Mouse (Mus musculus): ENCODE measurements around the gene Dpp8. TPM values are rescaled to one million over a fixed set of nuclear protein-coding genes. Genes with fewer than 3 reads are reported as not detected.
"Not testable (repeated sequence)": the region's sequence is repeated elsewhere in the genome, so short reads cannot be mapped to it uniquely, and the experiment has no call there.

Dpp8 gene
- total and polyA plus RNA-seq, 3 experiments = 51.8 to 62.1 TPM; not detected in 1

GRCm38 (mm10) chr9:65080141-65080540 lies 47.9 kb downstream of the Dpp8 start:
- not testable (repeated sequence) for H3K27ac ChIP-seq (ENCODE audit: control insufficient read depth, low read depth, low read length); H3K27me3 ChIP-seq (ENCODE audit: control insufficient read depth in 1 of 2, insufficient read depth in 2 of 2, low read length in 2 of 2); DNase-seq (ENCODE audit: low read depth, low spot score); H3K9me3 ChIP-seq (replicated peaks; ENCODE audit: insufficient read depth, low read length); H3K9ac ChIP-seq (ENCODE audit: control insufficient read depth, low read depth, low read length, poor library complexity, severe bottlenecking); H3K79me2 ChIP-seq (ENCODE audit: control insufficient read depth, insufficient read depth, low read length, poor library complexity); H3K4me3 ChIP-seq (ENCODE audit: control insufficient read depth in 1 of 2, insufficient read depth in 1 of 2, low read depth in 2 of 2, low read length in 2 of 2)
- peaks cover 6 to 16% of the 10 kb centered on the region in 2 experiments for H3K4me1 ChIP-seq (ENCODE audit: control insufficient read depth in 1 of 2, insufficient read depth in 2 of 2, low read length in 2 of 2)
- H3K36me3 ChIP-seq (ENCODE audit: control insufficient read depth in 1 of 2, insufficient read depth in 2 of 2, low read length in 2 of 2) = peaks cover 7 to 22% of the 10 kb centered on the region in 2 experiments

GRCm38 (mm10) chr9:65083075-65083765 lies 51.0 kb downstream of the Dpp8 start:
- no peaks in the 10 kb centered on the region for H3K79me2 ChIP-seq (ENCODE audit: control insufficient read depth, insufficient read depth, low read length, poor library complexity)
- no peaks in the 10 kb centered on the region for H3K9me3 ChIP-seq (replicated peaks; ENCODE audit: insufficient read depth, low read length)
- no peak overlapping the region for H3K9ac ChIP-seq (ENCODE audit: control insufficient read depth, low read depth, low read length, poor library complexity, severe bottlenecking)
- H3K27me3 ChIP-seq (ENCODE audit: control insufficient read depth in 1 of 2, insufficient read depth in 2 of 2, low read length in 2 of 2) = no peaks in the 10 kb centered on the region
- H3K4me1 ChIP-seq (ENCODE audit: control insufficient read depth in 1 of 2, insufficient read depth in 2 of 2, low read length in 2 of 2) = peaks cover 8 to 31% of the 10 kb centered on the region in 2 experiments; a peak in 3 of 4 replicates
- peaks cover 2 to 26% of the 10 kb centered on the region in 2 experiments for H3K36me3 ChIP-seq (ENCODE audit: control insufficient read depth in 1 of 2, insufficient read depth in 2 of 2, low read length in 2 of 2)
- H3K4me3 ChIP-seq (ENCODE audit: control insufficient read depth in 1 of 2, insufficient read depth in 1 of 2, low read depth in 2 of 2, low read length in 2 of 2) = no peak overlapping the region
- TF ChIP-seq ETS1 (IDR thresholded peaks at IDR 0.05; ENCODE audit: low read depth, low read length) (no peak), POLR2A (IDR thresholded peaks at IDR 0.05; ENCODE audit: control insufficient read depth in 1 of 2, insufficient read depth in 1 of 2, low read depth in 1 of 2, low read length in 2 of 2, poor library complexity in 1 of 2) (0 out of 4 replicates have a peak, but pooled peaks of 1 of the 2 experiments have one; percentile 9)
- DNase-seq (ENCODE audit: low read depth, low spot score) = no peak
- H3K27ac ChIP-seq (ENCODE audit: control insufficient read depth, low read depth, low read length) = no peak overlapping the region

- DNase-seq (ENCODE audit: low read depth, low spot score) = peak; percentile 48
- no peak overlapping the region for H3K4me3 ChIP-seq (ENCODE audit: control insufficient read depth in 1 of 2, insufficient read depth in 1 of 2, low read depth in 2 of 2, low read length in 2 of 2)
- TF ChIP-seq USF2 (IDR thresholded peaks at IDR 0.05; ENCODE audit: borderline replicate concordance in 1 of 2, insufficient read depth in 1 of 2, low read depth in 1 of 2, low read length in 2 of 2) (no peak), USF1 (IDR thresholded peaks at IDR 0.05; ENCODE audit: low read depth, low read length) (peak; percentile 57)
- no peaks in the 10 kb centered on the region for H3K27me3 ChIP-seq (ENCODE audit: control insufficient read depth in 1 of 2, insufficient read depth in 2 of 2, low read length in 2 of 2)
- H3K79me2 ChIP-seq (ENCODE audit: control insufficient read depth, insufficient read depth, low read length, poor library complexity) = no peaks in the 10 kb centered on the region
- peaks cover 2 to 26% of the 10 kb centered on the region in 2 experiments for H3K36me3 ChIP-seq (ENCODE audit: control insufficient read depth in 1 of 2, insufficient read depth in 2 of 2, low read length in 2 of 2)
- no peak overlapping the region for H3K9ac ChIP-seq (ENCODE audit: control insufficient read depth, low read depth, low read length, poor library complexity, severe bottlenecking)
- H3K27ac ChIP-seq (ENCODE audit: control insufficient read depth, low read depth, low read length) = peak overlapping the region; percentile 14; the same call in 1 of the 2 replicates
- H3K4me1 ChIP-seq (ENCODE audit: control insufficient read depth in 1 of 2, insufficient read depth in 2 of 2, low read length in 2 of 2) = peaks cover 8 to 31% of the 10 kb centered on the region in 2 experiments; a peak in 3 of 4 replicates
- no peaks in the 10 kb centered on the region for H3K9me3 ChIP-seq (replicated peaks; ENCODE audit: insufficient read depth, low read length)
These were observed 52.1 kb downstream of the Dpp8 start for GRCm38 (mm10) chr9:65084198-65084807.

- H3K79me2 ChIP-seq (ENCODE audit: control insufficient read depth, insufficient read depth, low read length, poor library complexity) = no peaks in the 10 kb centered on the region
- TF ChIP-seq NRF1 (IDR thresholded peaks at IDR 0.05; ENCODE audit: insufficient read depth, low read depth, low read length, poor library complexity, severe bottlenecking) = no peak
- peak; percentile 91 for TF ChIP-seq TBP (IDR thresholded peaks at IDR 0.05; ENCODE audit: low read depth, low read length)
- TF ChIP-seq MEF2A (IDR thresholded peaks at IDR 0.05; ENCODE audit: extremely low read depth, insufficient replicate concordance, low read depth, low read length, poor library complexity, severe bottlenecking) = no peak
- TF ChIP-seq ZNF384 (IDR thresholded peaks at IDR 0.05; ENCODE audit: low read depth, low read length) = no peak
- TF ChIP-seq USF1 (IDR thresholded peaks at IDR 0.05; ENCODE audit: low read depth, low read length) = no peak
- no peak for TF ChIP-seq POLR2AphosphoS5 (IDR thresholded peaks at IDR 0.05; ENCODE audit: borderline replicate concordance, low read depth, low read length)
- no peak for TF ChIP-seq ZKSCAN1 (IDR thresholded peaks at IDR 0.05; ENCODE audit: low read depth, low read length)
- peak in 1 of 2 experiments; percentile 15; a peak in 1 of 4 replicates for TF ChIP-seq POLR2A (IDR thresholded peaks at IDR 0.05; ENCODE audit: control insufficient read depth in 1 of 2, insufficient read depth in 1 of 2, low read depth in 1 of 2, low read length in 2 of 2, poor library complexity in 1 of 2)
- TF ChIP-seq TCF12 (IDR thresholded peaks at IDR 0.05; ENCODE audit: low read depth, low read length) = peak; percentile 82
- TF ChIP-seq CHD1 (IDR thresholded peaks at IDR 0.05; ENCODE audit: low read depth, low read length) = no peak
- no peak for TF ChIP-seq SIN3A (IDR thresholded peaks at IDR 0.05; ENCODE audit: low read length)
- TF ChIP-seq ELF1 (IDR thresholded peaks at IDR 0.05; ENCODE audit: low read depth, low read length) = no peak
- no peak for TF ChIP-seq MAX (IDR thresholded peaks at IDR 0.05; ENCODE audit: low read length)
- TF ChIP-seq MXI1 (IDR thresholded peaks at IDR 0.05; ENCODE audit: low read depth, low read length) = no peak
These were observed 53.1 kb downstream of the Dpp8 start for GRCm38 (mm10) chr9:65085270-65085669.

More at GRCm38 (mm10) chr9:65085270-65085669, 53.1 kb downstream of the Dpp8 start:
- peaks cover 2 to 26% of the 10 kb centered on the region in 2 experiments for H3K36me3 ChIP-seq (ENCODE audit: control insufficient read depth in 1 of 2, insufficient read depth in 2 of 2, low read length in 2 of 2)
- H3K27ac ChIP-seq (ENCODE audit: control insufficient read depth, low read depth, low read length) = no peak overlapping the region
- no peaks in the 10 kb centered on the region for H3K27me3 ChIP-seq (ENCODE audit: control insufficient read depth in 1 of 2, insufficient read depth in 2 of 2, low read length in 2 of 2)
- H3K9ac ChIP-seq (ENCODE audit: control insufficient read depth, low read depth, low read length, poor library complexity, severe bottlenecking) = no peak overlapping the region
- H3K4me1 ChIP-seq (ENCODE audit: control insufficient read depth in 1 of 2, insufficient read depth in 2 of 2, low read length in 2 of 2) = peaks cover 8 to 31% of the 10 kb centered on the region in 2 experiments; a peak in 3 of 4 replicates
- peak; percentile 59 for DNase-seq (ENCODE audit: low read depth, low spot score)
- H3K9me3 ChIP-seq (replicated peaks; ENCODE audit: insufficient read depth, low read length) = no peaks in the 10 kb centered on the region
- no peak overlapping the region for H3K4me3 ChIP-seq (ENCODE audit: control insufficient read depth in 1 of 2, insufficient read depth in 1 of 2, low read depth in 2 of 2, low read length in 2 of 2)

Measured in MEL (cell line).